Mouse (Mus musculus): Measurements from ENCODE around the gene Olfr434.

GRCm38 (mm10) chr6:43196781-43197180 is 16.0 kb upstream of the Olfr434 start, which contains the start of gene Olfr435:
- TF ChIP-seq POLR2A (IDR thresholded peaks at IDR 0.05; ENCODE audit: borderline replicate concordance, control insufficient read depth, low read depth, low read length): no peak
- no peak for TF ChIP-seq CTCF (IDR thresholded peaks at IDR 0.05; ENCODE audit: control insufficient read depth, insufficient read depth, low read length)
